Mouse (Mus musculus): Measurements from ENCODE around the gene Zan. TPM values are rescaled to one million over a fixed set of nuclear protein-coding genes. Genes with fewer than 3 reads are reported as not detected.

Zan gene
- polyA plus RNA-seq (2017; shearing (Covaris generic)): under 1 TPM; 0.06 to 0.33 TPM

GRCm38 (mm10) chr5:137476964-137477363 lies at the start of gene Zan:
Gene Zan (minus strand): TSS chr5:137477064.

GRCm38 (mm10) chr5:137518436-137518835 lies 41.6 kb upstream of the Zan start, which contains the start of gene Gigyf1:
Gene Gigyf1 (plus strand): TSS chr5:137518548.

GRCm38 (mm10) chr5:137501709-137502666 lies 25.1 kb upstream of the Zan start, which contains the start of gene Pop7:
Gene Pop7 (minus strand): TSS chr5:137502518.

GRCm38 (mm10) chr5:137349384-137350204 lies 127.3 kb downstream of the Zan start, which contains the start of gene Ephb4:
Gene Ephb4 (plus strand): TSS chr5:137350109.

GRCm38 (mm10) chr5:137333512-137334174 lies 143.2 kb downstream of the Zan start, which contains the start of gene Slc12a9:
Gene Slc12a9 (minus strand): TSS chr5:137333597.

Other genes with a start within 250 kb of the Zan start
- under 1 TPM in 1 of 2 experiments, not detected in 1; 0.14 TPM for gene Ache, start 189.5 kb downstream of the Zan start, polyA plus RNA-seq (2017; shearing (Covaris generic))
- 1 to 10 TPM; 1.6 TPM for gene Ufsp1, start 182.4 kb downstream of the Zan start, polyA plus RNA-seq (2017; shearing (Covaris generic))
- 100 to 1,000 TPM in 1 of 2 experiments, 10 to 100 TPM in 1; 99.4 to 101 TPM for gene Srrt, start 169.4 kb downstream of the Zan start, polyA plus RNA-seq (2017; shearing (Covaris generic))
- gene Trip6, start 162.7 kb downstream of the Zan start, polyA plus RNA-seq (2017; shearing (Covaris generic)): 1 to 10 TPM; 2.5 to 4.4 TPM
- gene Slc12a9, start 143.5 kb downstream of the Zan start, polyA plus RNA-seq (2017; shearing (Covaris generic)): 10 to 100 TPM; 17.8 to 22.2 TPM
- under 1 TPM in 1 of 2 experiments, not detected in 1; 0.11 TPM for gene Ephb4, start 127.0 kb downstream of the Zan start, polyA plus RNA-seq (2017; shearing (Covaris generic))
- 10 to 100 TPM; 47.8 to 57.7 TPM for gene Pop7, start 25.5 kb upstream of the Zan start, polyA plus RNA-seq (2017; shearing (Covaris generic))
- 10 to 100 TPM in 1 of 2 experiments, 1 to 10 TPM in 1; 8.3 to 15.9 TPM for gene Gigyf1, start 41.5 kb upstream of the Zan start, polyA plus RNA-seq (2017; shearing (Covaris generic))
- gene Epo, start 56.2 kb upstream of the Zan start, polyA plus RNA-seq (2017; shearing (Covaris generic)): not detected
- gene Gnb2, start 56.4 kb upstream of the Zan start, polyA plus RNA-seq (2017; shearing (Covaris generic)): 100 to 1,000 TPM; 290 to 376 TPM
- gene Actl6b, start 76.5 kb upstream of the Zan start, polyA plus RNA-seq (2017; shearing (Covaris generic)): not detected
- gene Tfr2, start 92.8 kb upstream of the Zan start, polyA plus RNA-seq (2017; shearing (Covaris generic)): 1 to 10 TPM in 1 of 2 experiments, not detected in 1; 1.2 TPM
- 100 to 1,000 TPM; 105 to 118 TPM for gene Mospd3, start 124.0 kb upstream of the Zan start, polyA plus RNA-seq (2017; shearing (Covaris generic))
- under 1 TPM; 0.75 to 0.98 TPM for gene Pcolce, start 136.7 kb upstream of the Zan start, polyA plus RNA-seq (2017; shearing (Covaris generic))
- gene Fbxo24, start 151.9 kb upstream of the Zan start, polyA plus RNA-seq (2017; shearing (Covaris generic)): under 1 TPM; 0.42 to 0.76 TPM
- gene Lrch4, start 152.1 kb upstream of the Zan start, polyA plus RNA-seq (2017; shearing (Covaris generic)): 100 to 1,000 TPM; 199 to 234 TPM
- gene Gm20605, start 152.1 kb upstream of the Zan start, polyA plus RNA-seq (2017; shearing (Covaris generic)): 10 to 100 TPM; 51.3 to 58.0 TPM
- gene Sap25, start 164.3 kb upstream of the Zan start, polyA plus RNA-seq (2017; shearing (Covaris generic)): 10 to 100 TPM; 87.4 to 94.1 TPM
- not detected for gene Irs3, start 168.7 kb upstream of the Zan start, polyA plus RNA-seq (2017; shearing (Covaris generic))
- 10 to 100 TPM; 18.7 to 27.2 TPM for gene Agfg2, start 207.7 kb upstream of the Zan start, polyA plus RNA-seq (2017; shearing (Covaris generic))